Mouse (Mus musculus) intestine, embryonic 14.5 days (tissue): ENCODE results near the gene Mmp14. TPM values are rescaled to one million over a fixed set of nuclear protein-coding genes. Genes with fewer than 3 reads are reported as not detected.

ENCODE experiments used
- ATAC-seq: fragments of 200-750 bp; cut with Nextera tagmentation; replicated peaks from 2 replicates; pipeline ENCODE4 v1.8.0; 2017; ENCODE audit warnings: low read depth, moderate number of reproducible peaks, moderate TSS enrichment, moderate library complexity; ENCODE audit not compliant: low FRiP score, low TSS enrichment
- DNase-seq: peaks from one replicate; pipeline ENCODE4 v3.0.0-alpha.2; 2018; ENCODE audit warnings: low spot score
- H3K27ac ChIP-seq: fragments of 300-500 bp; sonication (generic); 2 replicates; pipeline ENCODE4 v1.5.1; 2014; ENCODE audit warnings: low read depth, mild to moderate bottlenecking, control low read depth
- H3K27me3 ChIP-seq: fragments of 300-500 bp; sonication (generic); replicated peaks from 2 replicates; pipeline ENCODE4 v1.6.1; 2014; ENCODE audit warnings: low read length, control low read depth; ENCODE audit not compliant: control insufficient read depth, insufficient read depth
- H3K36me3 ChIP-seq: fragments of 300-500 bp; sonication (generic); 2 replicates; pipeline ENCODE4 v1.6.1; 2014; ENCODE audit warnings: low read length, control low read depth; ENCODE audit not compliant: control insufficient read depth, insufficient read depth
- H3K4me1 ChIP-seq: fragments of 300-500 bp; sonication (generic); replicated peaks from 2 replicates; pipeline ENCODE4 v1.6.1; 2014; ENCODE audit warnings: low read length, control low read depth, mixed read lengths; ENCODE audit not compliant: control insufficient read depth, insufficient read depth
- H3K4me2 ChIP-seq: fragments of 300-500 bp; sonication (generic); 2 replicates; pipeline ENCODE4 v1.6.1; 2014; ENCODE audit warnings: low read length
- H3K4me3 ChIP-seq: fragments of 300-500 bp; sonication (generic); 2 replicates; pipeline ENCODE4 v1.5.1; 2014; ENCODE audit warnings: low read depth, low read length, control low read depth, mixed read lengths
- H3K9ac ChIP-seq: fragments of 300-500 bp; sonication (generic); 2 replicates; pipeline ENCODE4 v1.6.1; 2014; ENCODE audit warnings: mild to moderate bottlenecking, low read length
- H3K9me3 ChIP-seq: fragments of 300-500 bp; sonication (generic); 2 replicates; pipeline ENCODE4 v1.6.1; 2016; ENCODE audit warnings: low read length, control low read depth; ENCODE audit not compliant: control insufficient read depth
- WGBS: fragments of 180-500 bp; shearing (Covaris S2); extraction: QIAGEN DNeasy Blood & Tissue Kit; methylation state at CpG from one replicate; pipeline ENCODE4 v1.1.7; 2014; 5-methylcytosine and 5-hydroxymethylcytosine counted together
- polyA plus RNA-seq: library from polyadenylated mRNA; unstranded; fragments of >200 nt; fragmentation: Nextera tagmentation; extraction: Ambion mirVana; gene quantifications from 2 replicates; pipeline ENCODE4 v1.2.1, GENCODE M21; 2014

Gene Mmp14
- polyA plus RNA-seq, 1 experiment from 2014 or later: 133 TPM

GRCm38 (mm10) chr14:54471467-54471866 is 40.1 kb downstream of the Mmp14 start:
- no peak overlapping the region for H3K4me2 ChIP-seq
- no peak overlapping the region for H3K9ac ChIP-seq
- DNase-seq (no peak), ATAC-seq (no peak)
- no peak overlapping the region for H3K27ac ChIP-seq
- WGBS: 88% methylated on average over 2 of the region's 2 CpGs
- peaks cover 5% of the 10 kb centered on the region; the same call in 1 of the 2 replicates for H3K4me1 ChIP-seq
- H3K36me3 ChIP-seq: peaks cover 41% of the 10 kb centered on the region
- H3K4me3 ChIP-seq: no peak overlapping the region
- H3K27me3 ChIP-seq: no peaks in the 10 kb centered on the region
- no peaks in the 10 kb centered on the region for H3K9me3 ChIP-seq

GRCm38 (mm10) chr14:54472671-54473070 is 41.3 kb downstream of the Mmp14 start:
- DNase-seq (no peak), ATAC-seq (no peak)
- Histone ChIP-seq H3K9ac (no peak overlapping the region), H3K4me2 (no peak overlapping the region), H3K4me3 (no peak overlapping the region), H3K9me3 (no peaks in the 10 kb centered on the region), H3K27me3 (0 out of 2 replicates have a peak, but pooled peaks cover 2% of the 10 kb centered on the region), H3K27ac (no peak overlapping the region), H3K4me1 (peaks cover 7% of the 10 kb centered on the region; the same call in 1 of the 2 replicates), H3K36me3 (peaks cover 29% of the 10 kb centered on the region)
- 52% methylated on average over 5 of the region's 5 CpGs for WGBS

- ATAC-seq (no peak), DNase-seq (no peak)
- peaks cover 23% of the 10 kb centered on the region for H3K27me3 ChIP-seq
- peaks cover 10% of the 10 kb centered on the region; the same call in 1 of the 2 replicates for H3K4me1 ChIP-seq
- no peaks in the 10 kb centered on the region for H3K9me3 ChIP-seq
- no peak overlapping the region for H3K4me2 ChIP-seq
- H3K36me3 ChIP-seq: peaks cover 8% of the 10 kb centered on the region
- no peak overlapping the region for H3K9ac ChIP-seq
- no peak overlapping the region for H3K27ac ChIP-seq
- 85% methylated on average over 5 of the region's 5 CpGs for WGBS
- no peak overlapping the region for H3K4me3 ChIP-seq
These were observed 43.3 kb downstream of the Mmp14 start for GRCm38 (mm10) chr14:54474744-54475143.

GRCm38 (mm10) chr14:54475941-54476844 is 44.8 kb downstream of the Mmp14 start, which contains the start of gene Rem2:
TSS of gene Rem2 (plus strand) at chr14:54476100.
- Histone ChIP-seq H3K27ac (no peak within 1 kb of the TSS), H3K9ac (peak within 1 kb of the TSS; percentile 23), H3K4me3 (peak within 1 kb of the TSS; percentile 42), H3K36me3 (no peaks in the 10 kb centered on the region), H3K9me3 (no peaks in the 10 kb centered on the region), H3K4me1 (peaks cover 10% of the 10 kb centered on the region; the same call in 1 of the 2 replicates), H3K4me2 (peak within 1 kb of the TSS; percentile 73), H3K27me3 (peaks cover 26% of the 10 kb centered on the region)
- ATAC-seq (peak; percentile 70), DNase-seq (peak; percentile 80)
- 1% methylated on average over 23 of the region's 23 CpGs for WGBS

GRCm38 (mm10) chr14:54477172-54477909 is 45.9 kb downstream of the Mmp14 start:
- no peak for ATAC-seq
- H3K4me2 ChIP-seq: no peak overlapping the region
- H3K9me3 ChIP-seq: no peaks in the 10 kb centered on the region
- no peaks in the 10 kb centered on the region for H3K36me3 ChIP-seq
- H3K27ac ChIP-seq: no peak overlapping the region
- no peak for DNase-seq
- H3K9ac ChIP-seq: no peak overlapping the region
- H3K4me1 ChIP-seq: peaks cover 10% of the 10 kb centered on the region; the same call in 1 of the 2 replicates
- H3K27me3 ChIP-seq: peaks cover 26% of the 10 kb centered on the region
- 84% methylated on average over 15 of the region's 15 CpGs for WGBS
- no peak overlapping the region for H3K4me3 ChIP-seq

GRCm38 (mm10) chr14:54479451-54479920 is 48.1 kb downstream of the Mmp14 start:
- Histone ChIP-seq H3K4me3 (peak overlapping the region; percentile 33), H3K9ac (peak overlapping the region; percentile 39), H3K27me3 (peaks cover 26% of the 10 kb centered on the region), H3K9me3 (no peaks in the 10 kb centered on the region), H3K36me3 (no peaks in the 10 kb centered on the region), H3K27ac (no peak overlapping the region), H3K4me1 (peaks cover 10% of the 10 kb centered on the region; the same call in 1 of the 2 replicates), H3K4me2 (peak overlapping the region; percentile 63)
- WGBS: 2% methylated on average over 40 of the region's 40 CpGs
- no peak for ATAC-seq
- DNase-seq: no peak

- 69% methylated on average over 6 of the region's 6 CpGs for WGBS
- H3K9me3 ChIP-seq: no peaks in the 10 kb centered on the region
These were observed 49.3 kb downstream of the Mmp14 start for GRCm38 (mm10) chr14:54480673-54481072.

GRCm38 (mm10) chr14:54481402-54481801 is 50.0 kb downstream of the Mmp14 start:
- WGBS: 80% methylated on average over 8 of the region's 8 CpGs
- no peak for DNase-seq
- ATAC-seq: no peak
- no peak overlapping the region for H3K9ac ChIP-seq
- no peak overlapping the region for H3K4me3 ChIP-seq
- peaks cover 5% of the 10 kb centered on the region; the same call in 1 of the 2 replicates for H3K4me1 ChIP-seq
- no peak overlapping the region for H3K4me2 ChIP-seq
- peaks cover 26% of the 10 kb centered on the region for H3K27me3 ChIP-seq
- H3K27ac ChIP-seq: no peak overlapping the region
- no peaks in the 10 kb centered on the region for H3K36me3 ChIP-seq
- no peaks in the 10 kb centered on the region for H3K9me3 ChIP-seq

More at GRCm38 (mm10) chr14:54480673-54481072, 49.3 kb downstream of the Mmp14 start:
- no peak overlapping the region for H3K4me3 ChIP-seq
- no peak for DNase-seq
- H3K9ac ChIP-seq: no peak overlapping the region
- no peak overlapping the region for H3K27ac ChIP-seq
- no peaks in the 10 kb centered on the region for H3K36me3 ChIP-seq
- H3K4me2 ChIP-seq: no peak overlapping the region
- no peak for ATAC-seq
- peaks cover 26% of the 10 kb centered on the region for H3K27me3 ChIP-seq
- peaks cover 6% of the 10 kb centered on the region; the same call in 1 of the 2 replicates for H3K4me1 ChIP-seq
